Mouse (Mus musculus): ENCODE measurements at regions not wholly inside any gene's neighbourhood (a gene's known extent, or its start where the extent isn't known, plus 50 kb on each side); places are given as distances from the start of the nearest gene placed in this dataset.

DNA sequence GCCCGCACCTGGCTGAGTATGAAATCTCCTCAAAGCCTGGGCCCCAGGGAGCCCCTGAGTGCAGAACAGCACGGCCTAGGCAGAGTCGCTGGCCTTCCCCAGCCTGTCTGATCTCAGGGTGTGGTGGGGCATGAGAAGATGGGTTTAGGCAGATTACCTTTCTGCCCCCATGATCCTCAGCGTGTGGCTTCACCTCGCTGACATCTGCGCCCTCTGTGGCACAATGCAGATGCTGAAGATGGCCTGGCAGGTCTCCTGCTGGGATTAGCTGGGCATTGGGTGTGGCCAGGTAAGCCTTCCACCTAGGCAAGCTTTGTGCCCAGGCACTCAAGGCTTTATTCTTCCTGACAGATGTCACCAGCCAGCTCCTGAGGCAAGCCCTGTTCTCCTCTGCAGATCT, 69.6 kb upstream of the Ppp2r5c start:
- TF ChIP-seq CTCF (IDR thresholded peaks at IDR 0.05; ENCODE audit: low read depth) (no peak), EP300 (IDR thresholded peaks at IDR 0.05; ENCODE audit: low read depth) (no peak)
